Mouse (Mus musculus) forebrain, embryonic 13.5 days (tissue): ENCODE results near the gene Atf7. TPM values are rescaled to one million over a fixed set of nuclear protein-coding genes. Genes with fewer than 3 reads are reported as not detected.
A peak's percentile ranks its signal among the peaks of the same experiment; 100 is the strongest.
"Not testable (repeated sequence)": the region's sequence is repeated elsewhere in the genome, so short reads cannot be mapped to it uniquely, and the experiment has no call there.

ENCODE experiments used
- ATAC-seq: fragments of 200-750 bp; cut with Nextera tagmentation; 2 replicates; pipeline ENCODE4 v1.8.0; 2017
- H3K27ac ChIP-seq: fragments of 300-500 bp; sonication (generic); 2 replicates; pipeline ENCODE4 v1.5.1; 2015; ENCODE audit warnings: inconsistent platforms, mild to moderate bottlenecking, moderate library complexity
- H3K27me3 ChIP-seq: fragments of 300-500 bp; sonication (generic); 2 replicates; pipeline ENCODE4 v1.6.1; 2015; ENCODE audit warnings: mild to moderate bottlenecking, inconsistent platforms
- H3K36me3 ChIP-seq: fragments of 300-500 bp; sonication (generic); 2 replicates; pipeline ENCODE4 v1.6.1; 2015; ENCODE audit warnings: mild to moderate bottlenecking, inconsistent platforms; ENCODE audit not compliant: poor library complexity, severe bottlenecking
- H3K4me1 ChIP-seq: fragments of 300-500 bp; sonication (generic); 2 replicates; pipeline ENCODE4 v1.6.1; 2015; ENCODE audit warnings: inconsistent platforms
- H3K4me2 ChIP-seq: fragments of 300-500 bp; sonication (generic); 2 replicates; pipeline ENCODE4 v1.6.1; 2015; ENCODE audit warnings: inconsistent platforms, mild to moderate bottlenecking, moderate library complexity
- H3K4me3 ChIP-seq: fragments of 300-500 bp; sonication (generic); 2 replicates; pipeline ENCODE4 v1.5.1; 2015; ENCODE audit warnings: mild to moderate bottlenecking, inconsistent platforms
- H3K9ac ChIP-seq: fragments of 300-500 bp; sonication (generic); 2 replicates; pipeline ENCODE4 v1.6.1; 2015; ENCODE audit warnings: mild to moderate bottlenecking, inconsistent platforms
- H3K9me3 ChIP-seq: fragments of 300-500 bp; sonication (generic); replicated peaks from 2 replicates; pipeline ENCODE4 v1.6.1; 2016; ENCODE audit warnings: inconsistent platforms
- WGBS: fragments of 180-500 bp; shearing (Covaris S2); methylation state at CpG from one replicate; pipeline ENCODE4 v1.1.7; 2015; 5-methylcytosine and 5-hydroxymethylcytosine counted together
- polyA plus RNA-seq: library from polyadenylated mRNA; unstranded; fragments of >200 nt; fragmentation: Nextera tagmentation; extraction: Ambion mirVana; gene quantifications from 2 replicates; pipeline ENCODE4 v1.2.1, GENCODE M21; 2015

Gene Atf7
- 19.8 and 22.1 TPM in 2 replicates for polyA plus RNA-seq

- Histone ChIP-seq H3K27me3 (no peaks in the 10 kb centered on the region), H3K36me3 (no peaks in the 10 kb centered on the region), H3K4me3 (peak within 1 kb of the TSS; percentile 57), H3K4me1 (peaks cover 24% of the 10 kb centered on the region), H3K9ac (peak within 1 kb of the TSS; percentile 75), H3K9me3 (no peaks in the 10 kb centered on the region), H3K27ac (peak within 1 kb of the TSS; percentile 94), H3K4me2 (peak within 1 kb of the TSS; percentile 83)
- under 1% methylated on average over 50 of the region's 51 CpGs for WGBS
- ATAC-seq, result peak; percentile 99
Measured at GRCm38 (mm10) chr15:102624970-102625686, at the start of gene Atf7, which contains the start of gene Gm28047. Atf7 (minus strand) TSS chr15:102625464. Gm28047 (minus strand) TSS chr15:102625067.

- H3K27me3 ChIP-seq, result no peaks in the 10 kb centered on the region
- peaks cover 41% of the 10 kb centered on the region for H3K4me1 ChIP-seq
- 0 out of 2 replicates have a peak overlapping the region, but pooled peaks have one; percentile 0 for H3K4me3 ChIP-seq
- H3K9ac ChIP-seq, result no peak overlapping the region
- peak; percentile 55 for ATAC-seq
- peak overlapping the region; percentile 99 for H3K27ac ChIP-seq
- peaks cover 5% of the 10 kb centered on the region; the same call in 1 of the 2 replicates for H3K36me3 ChIP-seq
- 4% methylated on average over 10 of the region's 10 CpGs for WGBS
- H3K4me2 ChIP-seq, result peak overlapping the region; percentile 84
- no peaks in the 10 kb centered on the region for H3K9me3 ChIP-seq
Measured at GRCm38 (mm10) chr15:102673548-102673947, 48.3 kb upstream of the Atf7 start.

- peak within 1 kb of the TSS; percentile 79 for H3K4me3 ChIP-seq
- peak within 1 kb of the TSS; percentile 99 for H3K27ac ChIP-seq
- peaks cover 8% of the 10 kb centered on the region for H3K36me3 ChIP-seq
- H3K4me2 ChIP-seq, result peak within 1 kb of the TSS; percentile 84
- peak within 1 kb of the TSS; percentile 92 for H3K9ac ChIP-seq
- peaks cover 41% of the 10 kb centered on the region for H3K4me1 ChIP-seq
- no peaks in the 10 kb centered on the region for H3K9me3 ChIP-seq
- ATAC-seq, result peak; percentile 0; the same call in 1 of the 2 replicates
- H3K27me3 ChIP-seq, result no peaks in the 10 kb centered on the region
- WGBS, result 3% methylated on average over 37 of the region's 37 CpGs
Measured at GRCm38 (mm10) chr15:102672215-102673071, 47.2 kb upstream of the Atf7 start, which contains the start of gene Atp5g2. Atp5g2 (minus strand) TSS chr15:102672352.

GRCm38 (mm10) chr15:102671721-102672214, 46.5 kb upstream of the Atf7 start:
- ATAC-seq, result peak; percentile 70
- Histone ChIP-seq H3K27me3 (no peaks in the 10 kb centered on the region), H3K27ac (peak overlapping the region; percentile 99), H3K4me2 (peak overlapping the region; percentile 84), H3K36me3 (peaks cover 14% of the 10 kb centered on the region), H3K9ac (peak overlapping the region; percentile 92), H3K4me3 (peak overlapping the region; percentile 79), H3K4me1 (peaks cover 41% of the 10 kb centered on the region), H3K9me3 (no peaks in the 10 kb centered on the region)
- WGBS, result 0% methylated on average over 32 of the region's 34 CpGs

GRCm38 (mm10) chr15:102670767-102671575, 45.7 kb upstream of the Atf7 start:
- WGBS, result under 1% methylated on average over 53 of the region's 53 CpGs

GRCm38 (mm10) chr15:102670281-102670680, 45.0 kb upstream of the Atf7 start:
- Histone ChIP-seq H3K4me3 (peak overlapping the region; percentile 79), H3K4me1 (peaks cover 41% of the 10 kb centered on the region), H3K9me3 (no peaks in the 10 kb centered on the region), H3K27ac (peak overlapping the region; percentile 99), H3K9ac (peak overlapping the region; percentile 92), H3K27me3 (no peaks in the 10 kb centered on the region), H3K36me3 (peaks cover 25% of the 10 kb centered on the region), H3K4me2 (peak overlapping the region; percentile 84)
- WGBS, result 13% methylated on average over 6 of the region's 6 CpGs
- 0 out of 2 replicates have a peak, but pooled peaks have one; percentile 1 for ATAC-seq

More at GRCm38 (mm10) chr15:102670767-102671575, 45.7 kb upstream of the Atf7 start:
- Histone ChIP-seq H3K36me3 (peaks cover 21% of the 10 kb centered on the region), H3K4me2 (peak overlapping the region; percentile 84), H3K4me3 (peak overlapping the region; percentile 79), H3K9ac (peak overlapping the region; percentile 92), H3K4me1 (peaks cover 41% of the 10 kb centered on the region), H3K27me3 (no peaks in the 10 kb centered on the region), H3K27ac (peak overlapping the region; percentile 99), H3K9me3 (no peaks in the 10 kb centered on the region)
- peak; percentile 93 for ATAC-seq

- Histone ChIP-seq H3K4me3 (peak overlapping the region; percentile 79), H3K4me2 (peak overlapping the region; percentile 84), H3K36me3 (peaks cover 33% of the 10 kb centered on the region), H3K9me3 (no peaks in the 10 kb centered on the region), H3K27ac (no peak overlapping the region), H3K9ac (peak overlapping the region; percentile 58), H3K4me1 (peaks cover 41% of the 10 kb centered on the region), H3K27me3 (no peaks in the 10 kb centered on the region)
- no peak for ATAC-seq
- 89% methylated on average over 8 of the region's 8 CpGs for WGBS
Measured at GRCm38 (mm10) chr15:102669571-102669970, 44.3 kb upstream of the Atf7 start.

- Histone ChIP-seq H3K9me3 (no peaks in the 10 kb centered on the region), H3K4me3 (no peak overlapping the region), H3K4me2 (no peak overlapping the region), H3K27ac (no peak overlapping the region), H3K36me3 (peaks cover 71% of the 10 kb centered on the region), H3K4me1 (peaks cover 16% of the 10 kb centered on the region), H3K27me3 (no peaks in the 10 kb centered on the region), H3K9ac (no peak overlapping the region)
- WGBS, result 59% methylated on average over 4 of the region's 4 CpGs
- peak; percentile 38; the same call in 1 of the 2 replicates for ATAC-seq
Measured at GRCm38 (mm10) chr15:102665494-102665893, 40.2 kb upstream of the Atf7 start.

GRCm38 (mm10) chr15:102663825-102664224, 38.6 kb upstream of the Atf7 start:
- Histone ChIP-seq H3K27me3 (no peaks in the 10 kb centered on the region), H3K9ac (no peak overlapping the region), H3K4me2 (no peak overlapping the region), H3K4me3 (no peak overlapping the region), H3K36me3 (peaks cover 74% of the 10 kb centered on the region), H3K4me1 (0 out of 2 replicates have a peak, but pooled peaks cover 3% of the 10 kb centered on the region), H3K27ac (no peak overlapping the region), H3K9me3 (no peaks in the 10 kb centered on the region)
- no peak for ATAC-seq
- WGBS, result 88% methylated on average over 8 of the region's 8 CpGs

GRCm38 (mm10) chr15:102662601-102663000, 37.3 kb upstream of the Atf7 start:
- H3K9me3 ChIP-seq, ATAC-seq, H3K4me1 ChIP-seq, H3K27me3 ChIP-seq, H3K9ac ChIP-seq, H3K27ac ChIP-seq, H3K4me2 ChIP-seq, H3K4me3 ChIP-seq: not testable (repeated sequence)
- H3K36me3 ChIP-seq, result peaks cover 73% of the 10 kb centered on the region
- WGBS, result 100% methylated on average over 1 of the region's 2 CpGs

GRCm38 (mm10) chr15:102657926-102658381, 32.7 kb upstream of the Atf7 start:
- H3K36me3 ChIP-seq, result peaks cover 31% of the 10 kb centered on the region
- H3K9ac ChIP-seq, result no peak overlapping the region
- H3K4me3 ChIP-seq, result no peak overlapping the region
- ATAC-seq, result no peak
- H3K4me2 ChIP-seq, result no peak overlapping the region
- H3K27me3 ChIP-seq, result no peaks in the 10 kb centered on the region
- no peaks in the 10 kb centered on the region for H3K9me3 ChIP-seq
- 84% methylated on average over 3 of the region's 3 CpGs for WGBS
- no peak overlapping the region; the same call in 1 of the 2 replicates for H3K27ac ChIP-seq
- H3K4me1 ChIP-seq, result peaks cover 6% of the 10 kb centered on the region; the same call in 1 of the 2 replicates
